Mouse (Mus musculus): ENCODE data around the gene Amer3. TPM values are rescaled to one million over a fixed set of nuclear protein-coding genes. Genes with fewer than 3 reads are reported as not detected.
"Not testable (repeated sequence)": the region's sequence is repeated elsewhere in the genome, so short reads cannot be mapped to it uniquely, and the experiment has no call there.

Amer3 gene
- polyA plus RNA-seq, 1 experiment from 2014 or later: 0.25 TPM

DNA sequence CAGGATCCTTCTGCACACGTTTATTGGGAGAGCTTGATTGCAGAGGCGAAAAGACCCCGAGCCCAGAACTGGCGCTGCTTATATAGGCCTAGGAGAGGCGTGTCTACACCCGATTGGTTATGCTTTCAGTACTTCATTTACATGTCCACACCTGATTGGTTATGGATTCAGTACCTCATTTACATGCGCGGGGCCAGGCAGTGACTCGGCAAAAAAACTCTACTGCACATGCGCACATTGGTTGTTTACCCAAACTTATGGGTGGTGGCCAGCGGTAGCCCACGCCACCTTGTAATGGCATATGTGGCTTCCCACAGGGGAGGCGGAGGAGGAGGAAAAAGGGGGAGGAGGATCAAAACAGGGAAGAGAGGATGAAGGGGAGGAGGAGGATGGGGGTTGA is 40.7 kb downstream of the Amer3 start:
- not testable (repeated sequence) for H3K9ac ChIP-seq

GRCm38 (mm10) chr1:34620761-34621160 is 41.3 kb downstream of the Amer3 start:
- H3K27ac ChIP-seq; H3K4me3 ChIP-seq; H3K9me3 ChIP-seq; H3K27me3 ChIP-seq; H3K4me2 ChIP-seq; H3K36me3 ChIP-seq; H3K4me1 ChIP-seq; ATAC-seq (ENCODE audit: insufficient number of reproducible peaks, insufficient read depth, low FRiP score, low TSS enrichment, low read depth); H3K9ac ChIP-seq: not testable (repeated sequence)
- WGBS: 85% methylated on average over 5 of the region's 5 CpGs

More for the DNA sequence above, 40.7 kb downstream of the Amer3 start:
- H3K4me2 ChIP-seq; H3K4me3 ChIP-seq; H3K9me3 ChIP-seq; H3K4me1 ChIP-seq; H3K27me3 ChIP-seq; H3K36me3 ChIP-seq; H3K27ac ChIP-seq; ATAC-seq (ENCODE audit: insufficient number of reproducible peaks, insufficient read depth, low FRiP score, low TSS enrichment, low read depth): not testable (repeated sequence)
- whole genome bisulfite sequencing: 93% methylated on average over 13 of the region's 13 CpGs

- no peaks in the 10 kb centered on the region for H3K36me3 ChIP-seq
- no peak for ATAC-seq (ENCODE audit: insufficient number of reproducible peaks, insufficient read depth, low FRiP score, low TSS enrichment, low read depth)
- H3K4me3 ChIP-seq: no peak overlapping the region
- no peak overlapping the region for H3K27ac ChIP-seq
- 83% methylated on average over 18 of the region's 18 CpGs for WGBS
- no peak overlapping the region for H3K9ac ChIP-seq
- H3K9me3 ChIP-seq: no peaks in the 10 kb centered on the region
- H3K4me2 ChIP-seq: no peak overlapping the region
- peaks cover 6% of the 10 kb centered on the region; the same call in 1 of the 2 replicates for H3K4me1 ChIP-seq
- no peaks in the 10 kb centered on the region for H3K27me3 ChIP-seq
These were observed 56.3 kb downstream of the Amer3 start for GRCm38 (mm10) chr1:34635711-34636110.

Other genes starting within 250 kb of the Amer3 start
- gene Ccdc115, start 140.0 kb upstream of the Amer3 start, polyA plus RNA-seq (2015; fragmentation: Nextera tagmentation; extraction: Ambion mirVana): 48.0 and 49.2 TPM in 2 replicates
- gene Imp4, start 139.8 kb upstream of the Amer3 start, polyA plus RNA-seq (2015; fragmentation: Nextera tagmentation; extraction: Ambion mirVana): 74.0 and 81.5 TPM in 2 replicates
- gene Ptpn18, start 119.9 kb upstream of the Amer3 start, polyA plus RNA-seq (2015; fragmentation: Nextera tagmentation; extraction: Ambion mirVana): 12.6 and 17.0 TPM in 2 replicates
- gene Prss39, start 81.2 kb upstream of the Amer3 start, polyA plus RNA-seq (2015; fragmentation: Nextera tagmentation; extraction: Ambion mirVana): not detected in 2 replicates
- gene Cfc1, start 44.0 kb upstream of the Amer3 start, polyA plus RNA-seq (2015; fragmentation: Nextera tagmentation; extraction: Ambion mirVana): 0.43 and 0.86 TPM in 2 replicates
- gene Prss40, start 18.7 kb upstream of the Amer3 start, polyA plus RNA-seq (2015; fragmentation: Nextera tagmentation; extraction: Ambion mirVana): 0.14 TPM in 1 of 2 replicates, not detected in the other